Mouse (Mus musculus): ENCODE results near the gene Trpm3.

DNA sequence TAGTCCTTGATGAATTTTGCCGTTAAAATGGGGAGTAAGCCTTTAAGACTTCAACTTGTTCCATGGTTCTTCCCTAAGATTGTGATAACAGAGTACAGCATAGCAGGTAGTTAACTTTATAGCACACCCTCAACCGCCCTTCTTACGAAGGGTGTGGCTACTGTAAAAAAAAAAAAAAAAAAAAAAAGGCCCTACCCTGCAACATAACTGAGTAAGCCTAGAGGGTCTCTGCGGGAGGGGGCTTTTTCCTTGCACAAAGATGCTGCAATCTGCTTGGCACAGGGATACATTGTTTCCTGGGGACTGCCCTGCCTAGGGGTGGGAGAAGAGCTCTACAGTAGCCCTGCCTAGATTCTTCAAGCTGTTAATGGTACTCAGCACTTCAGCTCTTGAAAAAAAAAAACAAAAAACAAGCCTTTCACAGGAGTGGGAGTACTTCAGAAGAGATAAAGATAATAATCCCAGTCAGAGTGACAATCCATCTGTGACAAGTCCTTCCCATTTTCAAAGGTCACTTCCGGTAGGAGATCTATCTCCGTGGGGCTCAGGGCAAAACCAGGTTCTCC lies 903.4 kb downstream of the Trpm3 start:
- TF ChIP-seq CTCF (IDR thresholded peaks at IDR 0.05; ENCODE audit: control insufficient read depth, insufficient read depth, insufficient replicate concordance, low read depth, low read length) (no peak), POLR2A (IDR thresholded peaks at IDR 0.05; ENCODE audit: control insufficient read depth, low read depth, low read length) (no peak)
